Mouse (Mus musculus) forebrain, embryonic 14.5 days (tissue): Measurements from ENCODE around the gene Mrpl33. TPM values are rescaled to one million over a fixed set of nuclear protein-coding genes. Genes with fewer than 3 reads are reported as not detected.
"Not testable (repeated sequence)": the region's sequence is repeated elsewhere in the genome, so short reads cannot be mapped to it uniquely, and the experiment has no call there.

Experiments
- ATAC-seq: fragments of 200-750 bp; cut with Nextera tagmentation; 2 replicates; pipeline ENCODE4 v1.8.0; 2017; ENCODE audit warnings: mild to moderate bottlenecking, moderate library complexity
- DNase-seq: peaks from one replicate; pipeline ENCODE4 v3.0.0-alpha.2; 2015; ENCODE audit warnings: low spot score
- H3K27ac ChIP-seq: fragments of 300-500 bp; sonication (generic); 2 replicates; pipeline ENCODE4 v1.5.1; 2014; ENCODE audit warnings: low read depth, mild to moderate bottlenecking, control low read depth, low read length, moderate library complexity
- H3K27me3 ChIP-seq: fragments of 300-500 bp; sonication (generic); replicated peaks from 2 replicates; pipeline ENCODE4 v1.6.1; 2014; ENCODE audit warnings: low read length, control low read depth, mixed read lengths; ENCODE audit not compliant: control insufficient read depth, insufficient read depth
- H3K36me3 ChIP-seq: fragments of 300-500 bp; sonication (generic); 2 replicates; pipeline ENCODE4 v1.6.1; 2014; ENCODE audit warnings: low read length, control low read depth; ENCODE audit not compliant: control insufficient read depth, insufficient read depth
- H3K4me1 ChIP-seq: fragments of 300-500 bp; sonication (generic); 2 replicates; pipeline ENCODE4 v1.6.1; 2014; ENCODE audit warnings: antibody characterized with exemption, low read length, control low read depth; ENCODE audit not compliant: control insufficient read depth, insufficient read depth
- H3K4me2 ChIP-seq: fragments of 300-500 bp; sonication (generic); 2 replicates; pipeline ENCODE4 v1.6.1; 2014; ENCODE audit warnings: mild to moderate bottlenecking, control low read depth, low read length
- H3K4me3 ChIP-seq: fragments of 300-500 bp; sonication (generic); 2 replicates; pipeline ENCODE4 v1.5.1; 2014; ENCODE audit warnings: low read depth, low read length, control low read depth
- H3K9ac ChIP-seq: fragments of 300-500 bp; sonication (generic); 2 replicates; pipeline ENCODE4 v1.6.1; 2014; ENCODE audit warnings: mild to moderate bottlenecking, low read length, control low read depth, moderate library complexity
- H3K9me3 ChIP-seq: fragments of 300-500 bp; sonication (generic); replicated peaks from 2 replicates; pipeline ENCODE4 v1.6.1; 2016; ENCODE audit warnings: low read length, control low read depth, mixed read lengths; ENCODE audit not compliant: control insufficient read depth
- WGBS: fragments of 180-500 bp; shearing (Covaris S2); extraction: QIAGEN DNeasy Blood & Tissue Kit; methylation state at CpG from one replicate; pipeline ENCODE4 v1.1.7; 2014; 5-methylcytosine and 5-hydroxymethylcytosine counted together
- polyA plus RNA-seq: library from polyadenylated mRNA; unstranded; fragments of >200 nt; fragmentation: Nextera tagmentation; extraction: Ambion mirVana; gene quantifications from 2 replicates; pipeline ENCODE4 v1.2.1, GENCODE M21; 2014

Gene Mrpl33
- polyA plus RNA-seq, 1 experiment from 2014 or later, result 241 TPM

DNA sequence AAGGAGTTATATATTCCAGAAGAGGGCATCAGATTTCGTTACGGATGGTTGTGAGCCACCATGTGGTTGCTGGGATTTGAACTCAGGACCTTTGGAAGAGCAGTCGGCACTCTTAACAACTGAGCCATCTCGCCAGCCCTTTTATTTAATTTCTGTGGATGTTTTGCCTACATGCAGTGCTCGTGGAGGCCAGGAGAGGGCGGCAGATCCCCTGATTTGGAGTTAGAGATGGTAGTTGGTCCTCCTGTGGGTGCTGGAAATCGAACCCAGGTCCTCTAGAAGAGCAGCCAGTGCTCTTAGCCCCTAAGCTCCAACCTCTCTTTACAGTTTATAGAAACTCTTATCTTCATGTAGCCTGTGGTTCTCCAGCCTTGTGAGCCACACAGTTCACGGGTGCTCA, 8.1 kb upstream of the Mrpl33 start:
- 81% methylated on average over 8 of the region's 8 CpGs for WGBS
- H3K36me3 ChIP-seq, H3K27me3 ChIP-seq, H3K9me3 ChIP-seq, DNase-seq, H3K27ac ChIP-seq, H3K4me1 ChIP-seq, H3K9ac ChIP-seq, H3K4me3 ChIP-seq, H3K4me2 ChIP-seq, ATAC-seq: not testable (repeated sequence)

DNA sequence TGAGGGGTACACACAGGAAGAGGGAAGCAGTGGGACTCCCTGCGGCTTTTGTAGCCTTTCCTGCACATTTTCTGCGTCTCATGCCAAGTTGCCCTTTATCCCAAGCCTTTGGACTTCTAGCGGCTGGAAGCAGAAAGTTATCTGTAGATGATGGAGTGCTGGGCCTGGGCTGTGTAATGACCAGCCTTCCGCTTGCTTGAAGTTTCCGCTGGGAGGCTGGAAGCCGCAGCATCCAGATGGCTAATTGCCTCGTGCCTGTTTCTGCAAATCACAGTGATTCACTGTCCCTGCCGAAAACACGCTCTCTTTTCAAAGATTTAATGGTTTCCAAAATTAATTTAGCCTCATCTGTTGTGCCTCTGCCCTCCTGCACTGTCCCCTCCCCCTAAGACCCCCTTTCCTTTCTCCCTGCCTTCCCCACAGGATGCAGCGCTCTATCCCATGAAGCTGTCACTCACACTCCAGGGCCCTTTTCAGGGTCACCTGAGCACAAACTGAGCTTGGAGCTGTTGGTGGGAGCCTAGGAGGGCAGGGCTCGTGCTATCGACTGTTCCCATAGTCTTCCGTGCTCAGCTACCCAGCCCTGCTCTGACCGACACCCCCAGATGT, 6.9 kb upstream of the Mrpl33 start:
- Histone ChIP-seq H3K27ac (no peak overlapping the region), H3K9ac (peak overlapping the region; percentile 13; the same call in 1 of the 2 replicates), H3K4me2 (no peak overlapping the region), H3K36me3 (no peaks in the 10 kb centered on the region), H3K9me3 (no peaks in the 10 kb centered on the region), H3K4me1 (no peaks in the 10 kb centered on the region), H3K4me3 (no peak overlapping the region), H3K27me3 (no peaks in the 10 kb centered on the region)
- peak; percentile 43 for DNase-seq
- 56% methylated on average over 14 of the region's 14 CpGs for WGBS
- no peak for ATAC-seq

DNA sequence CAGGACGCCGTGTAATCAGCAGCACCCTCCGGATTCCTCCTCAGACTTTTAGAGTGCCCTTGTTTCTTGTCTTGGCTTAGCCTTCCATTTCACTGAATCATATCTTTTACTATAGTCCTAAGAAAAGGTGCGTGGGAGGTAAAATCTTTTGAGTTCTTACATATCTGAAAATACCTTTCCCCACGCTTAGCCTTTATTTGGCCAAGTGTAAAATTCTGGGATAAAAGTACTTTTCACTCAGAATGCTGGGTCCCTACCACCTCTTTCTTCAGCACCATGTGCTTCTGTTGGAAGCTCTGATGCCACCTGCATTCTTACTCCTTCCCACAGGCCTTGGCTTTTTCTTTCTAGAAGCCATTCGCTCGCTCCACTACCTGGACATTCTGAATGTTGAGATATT, 5.6 kb upstream of the Mrpl33 start:
- H3K27me3 ChIP-seq, result no peaks in the 10 kb centered on the region
- no peaks in the 10 kb centered on the region for H3K4me1 ChIP-seq
- no peak overlapping the region for H3K4me3 ChIP-seq
- ATAC-seq, result no peak
- H3K9ac ChIP-seq, result no peak overlapping the region
- no peak for DNase-seq
- H3K9me3 ChIP-seq, result no peaks in the 10 kb centered on the region
- WGBS, result 94% methylated on average over 7 of the region's 7 CpGs
- H3K36me3 ChIP-seq, result no peaks in the 10 kb centered on the region
- no peak overlapping the region for H3K27ac ChIP-seq
- H3K4me2 ChIP-seq, result no peak overlapping the region

DNA sequence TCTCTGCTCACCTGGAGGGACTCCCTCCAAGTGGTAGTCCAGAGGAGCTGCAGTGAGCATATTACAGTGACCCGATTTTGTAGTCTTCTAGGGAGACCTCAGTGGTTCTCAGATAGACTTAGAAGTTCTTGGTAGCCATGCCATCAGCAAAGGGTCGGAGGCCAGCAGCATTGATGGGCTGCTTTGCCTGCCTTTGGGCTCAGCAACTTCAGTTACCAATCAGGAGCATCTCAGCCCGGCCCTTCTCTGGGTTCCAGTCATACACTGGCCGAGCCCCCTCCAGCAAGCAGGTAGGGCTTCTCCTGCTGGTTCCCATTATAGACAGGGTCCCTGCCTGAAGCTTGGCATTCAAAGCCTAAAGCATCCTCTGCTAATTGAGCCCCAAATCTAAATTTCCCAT, 867 bp upstream of the Mrpl33 start:
- Histone ChIP-seq H3K9ac (no peak overlapping the region), H3K4me3 (no peak overlapping the region), H3K27ac (no peak overlapping the region), H3K4me1 (0 out of 2 replicates have a peak, but pooled peaks cover 2% of the 10 kb centered on the region), H3K4me2 (no peak overlapping the region), H3K27me3 (no peaks in the 10 kb centered on the region), H3K36me3 (no peaks in the 10 kb centered on the region), H3K9me3 (no peaks in the 10 kb centered on the region)
- ATAC-seq (no peak), DNase-seq (no peak)
- 52% methylated on average over 4 of the region's 4 CpGs for WGBS

DNA sequence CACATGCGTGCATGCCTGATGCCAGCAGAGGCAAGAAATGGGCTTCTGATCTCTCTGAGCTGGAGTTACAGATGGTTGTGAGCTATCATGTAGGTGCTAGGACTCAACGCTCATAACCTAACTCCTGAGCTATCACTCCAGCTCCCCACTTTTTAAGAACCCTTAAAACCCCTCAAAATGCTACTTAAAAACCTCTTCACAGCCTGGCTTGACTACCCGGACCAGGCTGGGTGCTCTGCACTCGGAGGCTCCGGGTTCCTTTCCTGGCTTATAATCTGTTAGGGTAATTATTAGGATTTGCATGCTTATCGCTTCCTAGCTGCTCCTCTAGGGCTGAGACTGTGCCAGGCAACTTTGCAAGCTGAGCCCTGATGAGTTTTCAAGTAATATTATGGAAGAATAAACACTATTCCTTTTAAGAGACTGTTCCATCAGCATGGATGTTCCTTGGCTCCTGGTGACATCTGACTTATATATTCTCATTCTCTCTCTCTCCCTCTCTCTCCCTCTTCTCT, 752 bp downstream of the Mrpl33 start:
- Histone ChIP-seq H3K9me3 (no peaks in the 10 kb centered on the region), H3K27ac (no peak overlapping the region), H3K4me2 (no peak overlapping the region), H3K27me3 (no peaks in the 10 kb centered on the region), H3K9ac (no peak overlapping the region), H3K4me3 (no peak overlapping the region), H3K4me1 (0 out of 2 replicates have a peak, but pooled peaks cover 2% of the 10 kb centered on the region), H3K36me3 (no peaks in the 10 kb centered on the region)
- ATAC-seq, result no peak
- 73% methylated on average over 6 of the region's 6 CpGs for WGBS
- DNase-seq, result no peak

DNA sequence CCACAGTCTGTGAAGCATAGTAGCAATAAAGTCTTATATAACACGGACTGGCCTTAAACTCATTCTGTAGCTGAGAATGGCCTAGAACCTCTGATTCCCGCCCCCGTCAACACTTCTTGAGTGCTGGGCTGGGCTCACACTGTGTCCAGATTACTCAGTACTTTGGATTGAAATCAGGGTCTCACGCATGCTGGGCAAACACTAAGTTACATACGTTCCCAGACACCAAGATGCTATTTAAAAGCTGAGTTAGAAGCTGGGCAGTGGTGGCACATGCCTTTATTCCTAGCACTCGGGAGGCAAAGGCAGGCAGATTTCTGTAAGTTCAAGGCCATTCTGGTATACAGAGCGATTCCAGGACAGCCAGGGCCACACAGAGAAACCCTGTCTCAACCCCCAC, 1.4 kb downstream of the Mrpl33 start:
- 80% methylated on average over 7 of the region's 7 CpGs for WGBS
- Histone ChIP-seq H3K9me3 (no peaks in the 10 kb centered on the region), H3K4me1 (0 out of 2 replicates have a peak, but pooled peaks cover 2% of the 10 kb centered on the region), H3K9ac (no peak overlapping the region), H3K27ac (no peak overlapping the region), H3K4me3 (no peak overlapping the region), H3K27me3 (no peaks in the 10 kb centered on the region), H3K4me2 (no peak overlapping the region), H3K36me3 (no peaks in the 10 kb centered on the region)
- no peak for DNase-seq
- no peak for ATAC-seq

DNA sequence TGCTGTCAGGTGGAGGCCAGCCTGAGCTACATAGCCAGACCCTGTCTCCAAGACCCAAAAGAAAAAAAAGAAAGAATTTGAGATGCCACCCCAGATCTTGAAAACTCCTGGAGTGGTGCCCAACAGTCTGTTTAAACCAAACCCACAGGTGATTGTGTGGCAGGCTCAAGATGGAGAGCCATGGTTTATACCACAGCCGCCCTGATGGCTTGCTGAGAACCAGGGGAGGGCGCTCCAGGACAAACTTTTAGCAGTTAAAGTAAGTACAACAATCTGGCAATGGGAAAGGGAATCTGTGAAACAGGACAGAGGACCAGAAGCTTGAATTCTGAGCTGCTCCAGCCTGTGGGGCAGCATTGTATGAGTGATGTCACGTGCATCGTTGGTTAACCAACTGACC, 1.8 kb downstream of the Mrpl33 start:
- Histone ChIP-seq H3K9ac (no peak overlapping the region), H3K4me2 (no peak overlapping the region), H3K4me1 (0 out of 2 replicates have a peak, but pooled peaks cover 2% of the 10 kb centered on the region), H3K9me3 (no peaks in the 10 kb centered on the region), H3K27ac (no peak overlapping the region), H3K4me3 (no peak overlapping the region), H3K27me3 (no peaks in the 10 kb centered on the region), H3K36me3 (no peaks in the 10 kb centered on the region)
- 54% methylated on average over 4 of the region's 4 CpGs for WGBS
- DNase-seq (peak; percentile 48), ATAC-seq (no peak)

DNA sequence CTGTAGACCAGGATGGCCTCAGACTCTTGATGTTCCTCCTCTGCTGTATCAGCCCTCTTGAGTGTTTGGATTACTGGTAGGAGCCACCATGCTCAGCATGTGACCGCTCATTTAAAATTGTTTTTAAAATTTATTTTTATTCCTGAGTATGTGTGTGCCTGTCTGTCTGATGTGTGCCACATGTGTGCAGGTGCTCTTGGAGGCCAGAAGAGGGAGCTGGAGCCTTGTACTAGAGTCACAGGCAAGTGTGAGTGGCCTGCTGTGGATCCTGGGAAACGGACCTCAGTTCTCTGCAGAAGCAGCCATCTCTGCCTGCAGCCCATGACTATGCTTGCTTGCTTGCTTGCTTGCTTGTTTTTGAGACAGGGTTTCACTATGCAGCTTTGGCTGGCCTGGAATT, 2.4 kb downstream of the Mrpl33 start:
- no peaks in the 10 kb centered on the region for H3K9me3 ChIP-seq
- no peak overlapping the region for H3K4me3 ChIP-seq
- H3K36me3 ChIP-seq, result no peaks in the 10 kb centered on the region
- H3K27ac ChIP-seq, result no peak overlapping the region
- no peak overlapping the region for H3K4me2 ChIP-seq
- whole genome bisulfite sequencing, result 78% methylated on average over 2 of the region's 2 CpGs
- H3K9ac ChIP-seq, result no peak overlapping the region
- ATAC-seq, result no peak
- DNase-seq, result no peak
- no peaks in the 10 kb centered on the region for H3K27me3 ChIP-seq
- 0 out of 2 replicates have a peak, but pooled peaks cover 2% of the 10 kb centered on the region for H3K4me1 ChIP-seq

DNA sequence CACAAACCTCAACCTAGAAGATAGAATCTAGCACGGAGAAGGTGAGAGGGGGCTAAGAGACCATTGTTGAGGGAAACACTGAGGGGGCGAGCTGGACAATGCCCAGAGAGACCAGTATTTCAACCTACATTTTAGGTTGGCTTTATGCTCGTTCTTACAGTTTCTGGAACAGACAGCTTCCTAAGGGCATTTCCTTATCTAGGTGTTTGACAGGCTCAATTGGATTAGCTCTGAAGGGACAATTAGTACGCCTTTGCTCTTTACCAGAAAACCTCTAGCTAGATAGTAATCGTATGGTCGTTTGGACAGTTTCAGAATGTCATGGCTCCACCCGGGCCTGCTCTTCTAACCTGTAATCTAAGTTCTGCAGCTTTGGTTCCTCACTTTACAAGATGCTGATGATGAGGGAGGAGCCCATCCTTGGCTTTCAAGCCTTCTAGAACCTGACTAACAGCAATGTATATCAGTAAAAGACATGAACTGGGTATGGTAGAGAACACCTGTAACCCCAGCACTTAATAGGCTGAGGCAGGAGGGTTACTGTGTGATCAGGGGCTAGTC, 4.5 kb downstream of the Mrpl33 start:
- Histone ChIP-seq H3K4me3 (no peak overlapping the region), H3K27ac (no peak overlapping the region), H3K9me3 (no peaks in the 10 kb centered on the region), H3K36me3 (no peaks in the 10 kb centered on the region), H3K9ac (no peak overlapping the region), H3K27me3 (no peaks in the 10 kb centered on the region), H3K4me1 (0 out of 2 replicates have a peak, but pooled peaks cover 2% of the 10 kb centered on the region), H3K4me2 (no peak overlapping the region)
- 91% methylated on average over 7 of the region's 7 CpGs for WGBS
- no peak for ATAC-seq
- DNase-seq, result no peak
